Mouse (Mus musculus) urinary bladder, postnatal 10 days (tissue): ENCODE measurements around the gene Ntm.

ENCODE experiments used
- DNase-seq: peaks from one replicate; pipeline ENCODE4 v3.0.0; 2022; ENCODE audit warnings: low spot score

Ntm gene

GRCm38 (mm10) chr9:29472226-29472625 is 490.7 kb downstream of the Ntm start:
- DNase-seq = no peak

GRCm38 (mm10) chr9:29464756-29465155 is 498.2 kb downstream of the Ntm start:
- no peak for DNase-seq

GRCm38 (mm10) chr9:29462970-29463593 is 499.9 kb downstream of the Ntm start:
- DNase-seq = no peak

- DNase-seq = no peak
Observed at GRCm38 (mm10) chr9:29457976-29458572, 504.9 kb downstream of the Ntm start.

- DNase-seq = no peak
Observed at GRCm38 (mm10) chr9:29456014-29456413, 506.9 kb downstream of the Ntm start.

GRCm38 (mm10) chr9:29451232-29451631 is 511.7 kb downstream of the Ntm start:
- DNase-seq = no peak

- no peak for DNase-seq
Observed at GRCm38 (mm10) chr9:29444001-29444400, 518.9 kb downstream of the Ntm start.

- DNase-seq = no peak
Observed at GRCm38 (mm10) chr9:29439401-29439800, 523.5 kb downstream of the Ntm start.

- DNase-seq = no peak
Observed at GRCm38 (mm10) chr9:29434611-29435010, 528.3 kb downstream of the Ntm start.

- no peak for DNase-seq
Observed at GRCm38 (mm10) chr9:29433910-29434309, 529.0 kb downstream of the Ntm start.

- no peak for DNase-seq
Observed at GRCm38 (mm10) chr9:29433156-29433555, 529.8 kb downstream of the Ntm start.

GRCm38 (mm10) chr9:29431590-29431989 is 531.4 kb downstream of the Ntm start:
- DNase-seq = no peak

- no peak for DNase-seq
Observed at GRCm38 (mm10) chr9:29430189-29430588, 532.8 kb downstream of the Ntm start.

GRCm38 (mm10) chr9:29428322-29428721 is 534.6 kb downstream of the Ntm start:
- no peak for DNase-seq

GRCm38 (mm10) chr9:29426261-29426660 is 536.7 kb downstream of the Ntm start:
- DNase-seq = no peak

- no peak for DNase-seq
Observed at GRCm38 (mm10) chr9:29415578-29415977, 547.4 kb downstream of the Ntm start.

GRCm38 (mm10) chr9:29413126-29413525 is 549.8 kb downstream of the Ntm start:
- DNase-seq = no peak

- DNase-seq = no peak
Observed at GRCm38 (mm10) chr9:29412181-29412771, 550.7 kb downstream of the Ntm start.

- DNase-seq = no peak
Observed at GRCm38 (mm10) chr9:29411408-29412180, 551.3 kb downstream of the Ntm start.

- no peak for DNase-seq
Observed at GRCm38 (mm10) chr9:29410728-29411407, 552.1 kb downstream of the Ntm start.

- no peak for DNase-seq
Observed at GRCm38 (mm10) chr9:29410284-29410683, 552.7 kb downstream of the Ntm start.

- no peak for DNase-seq
Observed at GRCm38 (mm10) chr9:29409216-29409907, 553.6 kb downstream of the Ntm start.
